Mouse (Mus musculus) heart, postnatal 0 days (tissue): ENCODE data around the gene Porcn.

ENCODE experiments used
- CTCF ChIP-seq: IDR thresholded peaks from 2 replicates; pipeline ENCODE4 v1.5.1; 2016; ENCODE audit warnings: antibody characterized with exemption, control low read depth, low read depth
- EP300 ChIP-seq: IDR thresholded peaks from 2 replicates; pipeline ENCODE4 v1.6.1; 2016; ENCODE audit warnings: antibody characterized with exemption, low read depth

- no peak for TF ChIP-seq CTCF
- TF ChIP-seq EP300 = no peak
Measured at GRCm38 (mm10) chrX:8222678-8223421, 16.5 kb upstream of the Porcn start.
